Mouse (Mus musculus) midbrain, embryonic 13.5 days (tissue): ENCODE results near the gene Camk1. TPM values are rescaled to one million over a fixed set of nuclear protein-coding genes. Genes with fewer than 3 reads are reported as not detected.

Experiments
- ATAC-seq: fragments of 200-750 bp; cut with Nextera tagmentation; 2 replicates; pipeline ENCODE4 v1.8.0; 2017; ENCODE audit warnings: mild to moderate bottlenecking, moderate TSS enrichment, moderate library complexity
- H3K27ac ChIP-seq: fragments of 300-500 bp; sonication (generic); 2 replicates; pipeline ENCODE4 v1.5.1; 2015; ENCODE audit warnings: inconsistent platforms, mild to moderate bottlenecking, moderate library complexity
- H3K27me3 ChIP-seq: fragments of 300-500 bp; sonication (generic); 2 replicates; pipeline ENCODE4 v1.6.1; 2015; ENCODE audit warnings: mild to moderate bottlenecking, inconsistent platforms
- H3K36me3 ChIP-seq: fragments of 300-500 bp; sonication (generic); 2 replicates; pipeline ENCODE4 v1.6.1; 2015; ENCODE audit warnings: mild to moderate bottlenecking, inconsistent platforms
- H3K4me1 ChIP-seq: fragments of 300-500 bp; sonication (generic); replicated peaks from 2 replicates; pipeline ENCODE4 v1.6.1; 2015; ENCODE audit warnings: inconsistent platforms
- H3K4me2 ChIP-seq: fragments of 300-500 bp; sonication (generic); replicated peaks from 2 replicates; pipeline ENCODE4 v1.6.1; 2015; ENCODE audit warnings: moderate library complexity, mild to moderate bottlenecking, inconsistent platforms
- H3K4me3 ChIP-seq: fragments of 300-500 bp; sonication (generic); replicated peaks from 2 replicates; pipeline ENCODE4 v1.5.1; 2015; ENCODE audit warnings: mild to moderate bottlenecking, inconsistent platforms
- H3K9ac ChIP-seq: fragments of 300-500 bp; sonication (generic); replicated peaks from 2 replicates; pipeline ENCODE4 v1.6.1; 2015; ENCODE audit warnings: mild to moderate bottlenecking, inconsistent platforms
- H3K9me3 ChIP-seq: fragments of 300-500 bp; sonication (generic); 2 replicates; pipeline ENCODE4 v1.6.1; 2016; ENCODE audit warnings: mild to moderate bottlenecking, inconsistent platforms
- WGBS: fragments of 180-500 bp; shearing (Covaris S2); methylation state at CpG from one replicate; pipeline ENCODE4 v1.1.7; 2015; 5-methylcytosine and 5-hydroxymethylcytosine counted together
- polyA plus RNA-seq: library from polyadenylated mRNA; unstranded; fragments of >200 nt; fragmentation: Nextera tagmentation; extraction: Ambion mirVana; gene quantifications from 2 replicates; pipeline ENCODE4 v1.2.1, GENCODE M21; 2015

The Camk1 gene
- polyA plus RNA-seq = 79.4 and 81.4 TPM in 2 replicates

DNA sequence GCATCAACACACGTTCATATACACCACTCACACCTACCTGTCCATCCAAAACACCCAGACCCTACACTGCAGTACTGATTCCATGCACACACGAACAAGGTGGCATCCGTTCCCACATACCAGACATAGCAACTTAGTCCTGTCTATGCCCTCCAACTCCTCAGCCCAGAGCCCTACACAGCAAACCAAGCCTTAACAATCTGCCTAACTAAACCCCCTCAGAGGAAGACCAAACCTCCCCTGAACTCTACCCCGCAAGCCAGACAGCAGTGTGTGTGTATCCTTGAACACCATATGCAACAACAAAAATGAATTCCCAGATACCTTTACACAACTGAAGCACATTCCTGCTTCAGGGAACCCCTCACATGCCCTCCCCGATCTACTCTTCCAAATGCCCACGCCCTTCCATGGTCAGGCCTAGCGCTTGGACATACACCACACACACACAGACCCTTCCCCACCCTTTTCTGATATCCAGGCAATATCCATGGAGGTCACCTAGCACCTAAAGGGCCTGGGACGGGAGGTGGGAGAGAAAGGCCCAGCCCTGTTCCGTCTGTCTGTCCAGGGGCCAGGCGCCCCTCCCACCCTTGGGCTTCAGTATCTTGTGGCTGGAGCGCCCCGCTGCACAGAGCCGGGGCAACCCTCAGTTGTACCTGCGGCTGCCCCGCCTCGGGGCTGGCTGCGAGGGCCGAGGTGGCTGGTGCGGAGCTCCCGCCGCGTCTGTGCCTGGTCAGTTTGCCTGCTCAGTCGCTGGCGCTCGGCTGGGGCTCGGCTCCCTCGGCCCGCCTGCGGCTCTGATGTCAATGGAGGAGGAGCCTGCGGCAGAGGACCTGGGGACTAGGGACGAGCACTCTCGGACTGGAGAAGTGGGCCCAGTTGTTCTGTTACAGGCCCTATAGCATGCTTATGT is at the start of gene Camk1:
TSS of gene Camk1 (minus strand) at position 808 of the 916 bp plus-strand sequence.
- 15% methylated on average over 31 of the region's 32 CpGs for WGBS
- no peaks in the 10 kb centered on the region for H3K9me3 ChIP-seq
- ATAC-seq = peak; percentile 85
- peak within 1 kb of the TSS; percentile 86 for H3K4me2 ChIP-seq
- peak within 1 kb of the TSS; percentile 56 for H3K27ac ChIP-seq
- H3K27me3 ChIP-seq = no peaks in the 10 kb centered on the region
- peaks cover 28% of the 10 kb centered on the region for H3K4me1 ChIP-seq
- peaks cover 17% of the 10 kb centered on the region for H3K36me3 ChIP-seq
- peak within 1 kb of the TSS; percentile 91 for H3K9ac ChIP-seq
- peak within 1 kb of the TSS; percentile 63 for H3K4me3 ChIP-seq

DNA sequence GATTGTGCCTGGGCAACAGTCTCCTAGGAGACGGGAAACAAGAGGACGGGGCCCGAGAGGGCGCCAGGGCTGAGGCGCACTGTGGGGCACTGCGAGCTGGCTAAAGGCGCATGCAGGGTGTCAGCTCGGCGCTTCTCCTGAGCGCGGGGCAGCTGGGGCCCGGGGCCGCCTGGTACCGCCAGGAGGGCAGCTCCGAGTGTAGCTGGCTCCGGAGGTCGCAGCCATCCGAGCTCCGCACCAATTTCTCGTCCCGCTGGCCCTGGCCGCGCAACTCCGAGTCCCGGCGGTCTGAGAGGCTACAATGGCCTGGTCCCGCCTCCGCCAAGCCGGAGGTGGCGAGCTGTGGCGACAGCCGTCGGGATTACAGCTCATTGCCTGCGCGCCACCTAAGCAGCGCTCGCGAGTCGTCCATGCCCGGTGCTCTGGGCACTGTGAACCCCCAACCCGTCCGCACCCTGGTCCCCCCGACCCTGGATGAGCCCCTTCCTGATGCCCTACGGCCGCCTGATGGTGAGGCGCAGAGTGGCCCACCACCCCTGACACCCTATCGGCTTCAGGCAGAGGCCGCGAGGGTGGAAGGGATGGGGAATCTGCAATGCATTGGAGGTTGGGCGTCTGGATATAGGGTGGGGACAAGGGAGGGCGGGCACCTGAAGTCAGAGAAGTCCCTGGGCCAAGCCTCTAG is 48.7 kb upstream of the Camk1 start:
- WGBS = under 1% methylated on average over 49 of the region's 51 CpGs

DNA sequence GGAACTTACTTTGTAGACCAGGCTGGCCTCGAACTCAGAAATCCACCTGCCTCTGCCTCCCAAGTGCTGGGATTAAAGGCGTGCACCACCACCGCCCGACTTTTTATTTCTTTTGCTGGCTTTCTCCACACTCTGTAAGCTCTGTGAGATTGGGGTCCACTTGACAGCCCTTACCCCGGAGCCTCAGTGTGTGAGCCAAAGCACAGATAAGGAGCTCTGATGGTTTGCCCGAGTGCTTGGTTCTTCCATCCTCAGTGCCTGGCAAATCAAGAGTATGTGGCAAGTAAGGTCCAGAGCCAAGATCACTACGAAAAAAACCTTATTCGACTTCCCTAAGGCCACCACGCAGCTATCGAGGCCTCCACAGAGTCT is 48.2 kb upstream of the Camk1 start:
- no peaks in the 10 kb centered on the region for H3K9me3 ChIP-seq
- peak overlapping the region; percentile 81 for H3K27ac ChIP-seq
- H3K4me3 ChIP-seq = peak overlapping the region; percentile 49
- H3K36me3 ChIP-seq = peaks cover 49% of the 10 kb centered on the region
- 20% methylated on average over 10 of the region's 10 CpGs for WGBS
- H3K4me2 ChIP-seq = peak overlapping the region; percentile 73
- H3K27me3 ChIP-seq = no peaks in the 10 kb centered on the region
- peak; percentile 48 for ATAC-seq
- H3K4me1 ChIP-seq = peaks cover 19% of the 10 kb centered on the region
- peak overlapping the region; percentile 73 for H3K9ac ChIP-seq

More for the DNA sequence above, 48.7 kb upstream of the Camk1 start:
- H3K4me1 ChIP-seq = peaks cover 19% of the 10 kb centered on the region
- peak overlapping the region; percentile 73 for H3K9ac ChIP-seq
- H3K4me2 ChIP-seq = peak overlapping the region; percentile 73
- no peaks in the 10 kb centered on the region for H3K27me3 ChIP-seq
- H3K27ac ChIP-seq = peak overlapping the region; percentile 81
- H3K4me3 ChIP-seq = peak overlapping the region; percentile 49
- H3K36me3 ChIP-seq = peaks cover 44% of the 10 kb centered on the region
- H3K9me3 ChIP-seq = no peaks in the 10 kb centered on the region
- peak; percentile 95 for ATAC-seq

DNA sequence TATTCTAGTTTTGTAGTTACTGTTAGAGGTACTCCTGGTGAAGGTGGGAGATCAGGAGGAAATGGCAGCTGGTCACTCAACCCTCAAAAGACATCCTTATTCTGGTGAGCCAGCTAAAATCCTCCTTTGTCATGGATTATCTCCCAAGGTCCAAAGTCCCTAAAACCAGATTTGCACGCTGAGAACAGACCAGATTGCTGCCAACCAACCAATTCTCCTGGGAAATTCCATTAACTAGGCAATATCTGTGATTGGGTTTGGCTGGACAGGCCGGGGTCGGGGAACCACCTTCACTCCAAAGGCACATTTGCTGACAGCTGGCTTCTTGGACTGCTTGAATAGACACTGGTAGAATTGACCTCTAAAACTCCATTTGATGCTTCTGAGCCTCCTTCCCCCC is 46.9 kb upstream of the Camk1 start:
- 71% methylated on average over 3 of the region's 3 CpGs for WGBS
- H3K27ac ChIP-seq = no peak overlapping the region
- no peaks in the 10 kb centered on the region for H3K27me3 ChIP-seq
- no peak overlapping the region for H3K4me2 ChIP-seq
- H3K9ac ChIP-seq = no peak overlapping the region
- no peaks in the 10 kb centered on the region for H3K9me3 ChIP-seq
- H3K4me1 ChIP-seq = peaks cover 19% of the 10 kb centered on the region
- H3K36me3 ChIP-seq = peaks cover 60% of the 10 kb centered on the region
- H3K4me3 ChIP-seq = no peak overlapping the region
- no peak for ATAC-seq

DNA sequence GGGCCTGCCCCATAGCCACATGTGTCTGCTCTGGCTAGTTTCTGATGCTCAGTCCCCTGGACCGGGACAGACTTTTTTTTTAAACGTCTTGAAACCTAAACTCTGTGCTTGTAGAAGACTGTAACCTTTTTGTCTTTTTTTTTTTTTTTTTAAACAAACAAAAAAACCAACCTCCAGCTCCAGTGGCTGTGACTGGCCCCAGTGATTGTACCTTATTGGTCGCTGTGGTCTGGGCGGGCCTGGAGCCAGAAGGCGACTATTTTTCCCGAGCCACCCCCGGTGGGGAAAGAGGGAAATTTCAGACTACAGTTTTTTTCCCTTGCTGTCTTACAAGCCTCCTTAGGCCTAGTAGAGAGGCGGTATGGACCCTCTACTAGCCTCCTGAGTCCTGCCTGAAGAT is 45.2 kb upstream of the Camk1 start, which contains the start of gene Ttll3:
TSS of gene Ttll3 (plus strand) at position 301 of the 400 bp plus-strand sequence.
- peaks cover 68% of the 10 kb centered on the region for H3K36me3 ChIP-seq

DNA sequence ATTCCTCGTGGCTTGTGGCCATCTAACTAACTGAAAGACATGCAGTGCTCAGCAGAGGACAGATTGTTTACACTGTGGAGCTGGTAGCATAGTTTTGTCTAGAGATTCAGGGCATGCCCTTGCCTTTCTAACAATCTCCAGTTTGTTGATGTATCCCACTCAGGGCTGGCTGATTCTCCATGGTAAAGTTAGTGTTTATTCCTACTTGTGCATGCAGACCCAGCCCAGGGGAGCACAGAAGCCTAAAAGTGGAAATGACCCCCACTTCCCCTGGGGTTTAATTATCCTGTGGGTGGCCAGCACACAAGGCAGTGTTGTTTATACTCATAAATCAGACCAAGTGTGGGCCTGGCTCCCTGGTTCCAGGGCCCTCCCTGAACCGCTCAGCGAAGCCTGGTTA is 42.2 kb upstream of the Camk1 start:
- 94% methylated on average over 3 of the region's 3 CpGs for WGBS
- Histone ChIP-seq H3K9me3 (no peaks in the 10 kb centered on the region), H3K4me3 (no peak overlapping the region), H3K27ac (no peak overlapping the region), H3K27me3 (no peaks in the 10 kb centered on the region), H3K4me1 (0 out of 2 replicates have a peak, but pooled peaks cover 2% of the 10 kb centered on the region), H3K9ac (no peak overlapping the region), H3K36me3 (peaks cover 97% of the 10 kb centered on the region), H3K4me2 (no peak overlapping the region)
- ATAC-seq = no peak

More for the DNA sequence above, 45.2 kb upstream of the Camk1 start, which contains the start of gene Ttll3:
- no peak within 1 kb of the TSS for H3K27ac ChIP-seq
- no peak within 1 kb of the TSS for H3K4me2 ChIP-seq
- H3K9ac ChIP-seq = no peak within 1 kb of the TSS
- WGBS = 78% methylated on average over 8 of the region's 8 CpGs
- peaks cover 19% of the 10 kb centered on the region for H3K4me1 ChIP-seq
- ATAC-seq = no peak
- H3K27me3 ChIP-seq = no peaks in the 10 kb centered on the region
- H3K4me3 ChIP-seq = no peak within 1 kb of the TSS
- H3K9me3 ChIP-seq = no peaks in the 10 kb centered on the region

DNA sequence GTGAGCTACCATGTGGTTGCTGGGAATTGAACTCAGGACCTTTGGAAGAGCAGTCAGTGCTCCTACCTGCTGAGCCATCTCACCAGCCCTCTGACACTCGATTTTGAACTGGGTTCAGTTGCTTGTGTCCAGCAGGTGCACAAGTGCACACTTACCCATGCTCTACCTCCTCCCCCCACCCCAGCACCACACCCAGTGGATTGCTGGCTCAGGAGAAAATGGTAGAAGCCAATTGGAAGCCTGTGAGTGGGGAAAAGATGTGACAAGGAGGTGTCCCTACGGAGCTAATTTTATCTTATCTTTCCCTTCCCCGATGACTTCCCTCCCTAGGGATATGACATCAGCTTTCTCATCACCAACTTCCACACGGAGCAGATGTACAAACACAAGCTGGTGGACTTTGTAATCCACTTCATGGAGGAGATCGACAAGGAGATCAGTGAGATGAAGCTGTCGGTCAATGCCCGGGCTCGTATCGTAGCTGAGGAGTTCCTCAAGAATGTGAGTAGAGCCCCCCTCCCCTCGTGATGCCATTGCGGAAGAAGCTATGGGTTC is 41.5 kb upstream of the Camk1 start:
- H3K9ac ChIP-seq = no peak overlapping the region
- WGBS = 90% methylated on average over 11 of the region's 11 CpGs
- H3K27ac ChIP-seq = no peak overlapping the region
- H3K9me3 ChIP-seq = no peaks in the 10 kb centered on the region
- ATAC-seq = no peak
- no peaks in the 10 kb centered on the region for H3K27me3 ChIP-seq
- no peak overlapping the region for H3K4me3 ChIP-seq
- 0 out of 2 replicates have a peak, but pooled peaks cover 2% of the 10 kb centered on the region for H3K4me1 ChIP-seq
- no peak overlapping the region for H3K4me2 ChIP-seq
- H3K36me3 ChIP-seq = peaks cover 97% of the 10 kb centered on the region

DNA sequence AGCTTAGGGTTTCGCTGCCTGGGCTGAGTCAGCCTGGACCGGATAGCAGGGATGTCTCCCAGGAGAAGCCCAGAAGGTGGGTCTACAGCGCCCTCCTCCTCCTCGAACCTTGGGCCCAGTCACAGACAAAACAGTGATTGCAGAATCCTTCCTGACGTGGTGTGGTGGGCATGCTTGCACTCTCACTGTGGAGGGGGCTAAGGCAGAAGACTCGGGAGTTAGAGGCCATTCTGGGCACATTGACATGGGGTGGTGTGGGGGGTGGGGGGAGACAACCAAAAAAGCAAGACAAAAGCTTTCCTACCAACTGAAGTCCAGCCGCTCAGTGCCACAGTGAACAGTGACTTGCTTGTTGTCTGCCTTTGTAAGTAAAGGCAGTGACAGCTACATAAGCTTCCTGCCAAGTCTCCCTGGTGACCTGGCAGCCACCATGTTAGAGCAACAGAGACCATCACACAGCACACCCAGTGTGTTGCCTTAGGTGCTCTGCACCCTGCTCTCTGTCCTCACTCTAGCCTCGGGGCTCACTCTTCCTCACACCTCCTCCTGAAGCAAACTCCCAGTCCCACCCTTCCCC is 40.7 kb upstream of the Camk1 start:
- Histone ChIP-seq H3K27ac (no peak overlapping the region), H3K36me3 (peaks cover 90% of the 10 kb centered on the region), H3K27me3 (no peaks in the 10 kb centered on the region), H3K9me3 (no peaks in the 10 kb centered on the region), H3K4me3 (no peak overlapping the region), H3K4me1 (peaks cover 5% of the 10 kb centered on the region), H3K9ac (no peak overlapping the region), H3K4me2 (no peak overlapping the region)
- WGBS = 93% methylated on average over 8 of the region's 8 CpGs
- peak; percentile 30; the same call in 1 of the 2 replicates for ATAC-seq

DNA sequence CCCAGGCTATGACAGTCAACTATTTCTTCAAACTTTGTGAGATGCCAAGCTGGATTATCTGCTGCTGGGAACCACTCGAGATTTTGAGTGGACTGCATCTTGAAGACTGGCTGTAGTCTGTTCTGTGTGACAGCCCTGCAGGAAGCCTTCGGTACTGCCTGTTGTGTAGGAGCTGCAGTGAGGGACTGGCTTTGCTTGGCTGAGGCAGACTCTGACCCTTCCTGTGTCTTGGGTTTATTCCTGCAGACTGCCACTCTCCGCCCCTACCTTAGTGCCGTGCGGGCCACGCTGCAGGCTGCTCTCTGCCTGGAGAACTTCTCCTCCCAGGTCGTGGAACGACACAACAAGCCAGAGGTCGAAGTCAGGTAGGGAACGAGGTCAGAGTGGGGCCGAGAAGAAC is 36.7 kb upstream of the Camk1 start:
- peaks cover 27% of the 10 kb centered on the region for H3K4me1 ChIP-seq
- H3K27ac ChIP-seq = no peak overlapping the region
- no peak overlapping the region for H3K4me2 ChIP-seq
- H3K4me3 ChIP-seq = no peak overlapping the region
- peaks cover 56% of the 10 kb centered on the region for H3K36me3 ChIP-seq
- no peak overlapping the region for H3K9ac ChIP-seq
- ATAC-seq = no peak
- no peaks in the 10 kb centered on the region for H3K27me3 ChIP-seq
- WGBS = 94% methylated on average over 11 of the region's 11 CpGs
- no peaks in the 10 kb centered on the region for H3K9me3 ChIP-seq

DNA sequence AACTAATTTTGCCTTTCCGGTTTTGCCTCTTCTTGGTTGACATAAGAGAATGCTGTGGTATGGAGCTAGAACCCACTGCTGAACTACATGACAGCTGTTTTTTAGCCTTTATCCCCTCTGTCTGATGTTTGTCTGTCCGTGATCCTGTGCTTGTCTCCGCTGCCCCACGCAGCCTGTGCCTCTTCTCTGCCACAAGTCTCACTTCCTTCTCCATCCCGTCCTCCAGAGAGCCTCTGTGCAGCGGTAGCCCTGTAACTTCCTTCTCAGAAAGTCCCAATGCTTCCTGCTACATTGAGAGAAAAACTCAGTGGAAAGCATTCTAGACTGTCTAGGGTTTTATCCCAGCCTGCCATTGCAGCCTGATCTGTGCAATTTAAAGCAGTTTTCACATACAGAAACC is 35.5 kb upstream of the Camk1 start:
- Histone ChIP-seq H3K27ac (no peak overlapping the region), H3K9ac (0 out of 2 replicates have a peak overlapping the region, but pooled peaks have one; percentile 98), H3K4me1 (peaks cover 27% of the 10 kb centered on the region), H3K9me3 (no peaks in the 10 kb centered on the region), H3K4me3 (peak overlapping the region; percentile 99; the same call in 1 of the 2 replicates), H3K36me3 (peaks cover 56% of the 10 kb centered on the region), H3K27me3 (no peaks in the 10 kb centered on the region), H3K4me2 (peak overlapping the region; percentile 99)
- ATAC-seq = no peak
- 90% methylated on average over 6 of the region's 6 CpGs for WGBS

DNA sequence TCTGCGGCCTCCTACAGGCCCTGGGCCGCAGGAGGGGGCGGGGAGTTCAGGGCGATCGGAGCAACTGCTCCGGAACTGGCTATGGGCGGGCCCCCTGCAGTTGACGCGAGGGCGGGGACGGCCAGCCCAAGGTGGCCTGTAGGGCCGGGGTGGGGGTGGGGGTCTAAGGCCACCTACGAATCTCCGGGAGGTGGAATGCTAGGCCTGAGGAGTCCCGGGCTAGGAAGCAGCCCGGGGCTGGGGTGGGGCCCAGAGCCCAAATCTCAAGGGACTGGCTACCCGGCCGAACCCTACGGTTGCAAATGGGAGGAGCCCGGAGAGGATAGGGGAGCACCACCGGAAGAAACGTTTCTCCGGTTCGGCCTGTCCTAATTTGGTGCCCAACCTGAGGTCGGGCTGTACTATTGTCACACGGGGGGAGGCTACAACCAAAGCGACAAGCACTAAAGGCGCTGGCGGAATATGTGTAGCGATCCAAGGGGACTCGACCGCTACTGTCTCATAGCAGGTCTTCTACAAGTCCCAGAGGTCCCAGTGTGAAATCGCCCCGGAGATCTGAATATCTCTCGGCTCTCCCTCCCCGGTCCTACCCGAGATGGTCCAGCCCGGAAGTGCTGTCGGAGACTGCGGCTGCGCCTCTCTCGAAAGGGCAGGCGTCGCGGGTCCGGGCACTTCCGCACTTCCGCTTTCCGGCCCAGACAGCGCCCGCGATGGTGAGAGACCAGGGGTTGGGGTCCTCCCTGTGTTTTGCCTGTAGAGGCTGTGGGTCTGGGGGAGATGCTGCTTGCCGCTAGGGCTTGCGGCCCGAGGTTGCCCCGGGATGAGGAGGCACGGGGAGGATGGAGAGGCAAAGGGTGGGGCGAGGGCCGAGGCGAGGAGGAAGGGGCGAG is 34.0 kb upstream of the Camk1 start, which contains the start of the genes Tada3 and Arpc4:
TSS of gene Tada3 (minus strand) at position 388 of the 890 bp plus-strand sequence.
TSS of gene Arpc4 (plus strand) at position 620 of the 890 bp plus-strand sequence.
- Histone ChIP-seq H3K9ac (peak within 1 kb of the TSS; percentile 98), H3K36me3 (peaks cover 56% of the 10 kb centered on the region), H3K4me1 (peaks cover 27% of the 10 kb centered on the region), H3K4me2 (peak within 1 kb of the TSS; percentile 99), H3K27ac (peak within 1 kb of the TSS; percentile 91), H3K4me3 (peak within 1 kb of the TSS; percentile 99), H3K9me3 (no peaks in the 10 kb centered on the region), H3K27me3 (no peaks in the 10 kb centered on the region)
- under 1% methylated on average over 61 of the region's 61 CpGs for WGBS
- ATAC-seq = peak; percentile 96
